Mouse (Mus musculus): ENCODE results near the gene Bend7. TPM values are rescaled to one million over a fixed set of nuclear protein-coding genes. Genes with fewer than 3 reads are reported as not detected.

Bend7 gene
- polyA plus RNA-seq (2021; fragmentation: Nextera tagmentation) = 0.48 and 0.55 TPM in 2 replicates
- long read RNA-seq, experiment 1, partial matches to known transcripts = 1 of 1 reads
- long read RNA-seq, experiment 1, other reads (novel, unspliced or antisense) = 0 of 1 reads
- long read RNA-seq, experiment 2, partial matches to known transcripts = 1 of 5 reads
- long read RNA-seq, experiment 2, other reads (novel, unspliced or antisense) = 3 of 5 reads

GRCm38 (mm10) chr2:4717769-4718661 is at the start of gene Bend7:
Bend7 (plus strand) TSS chr2:4717831.

Other genes starting within 250 kb of the Bend7 start
- 38.3 and 38.5 TPM in 2 replicates for gene Prpf18, start 65.7 kb upstream of the Bend7 start, polyA plus RNA-seq (2021; fragmentation: Nextera tagmentation)
- gene Sephs1, start 163.7 kb downstream of the Bend7 start, polyA plus RNA-seq (2021; fragmentation: Nextera tagmentation) = 5.9 and 7.6 TPM in 2 replicates
- gene Phyh, start 201.2 kb downstream of the Bend7 start, polyA plus RNA-seq (2021; fragmentation: Nextera tagmentation) = 180 and 197 TPM in 2 replicates